ENCODE assay signal across 30 mouse cellular contexts in the genomic region with DNA sequence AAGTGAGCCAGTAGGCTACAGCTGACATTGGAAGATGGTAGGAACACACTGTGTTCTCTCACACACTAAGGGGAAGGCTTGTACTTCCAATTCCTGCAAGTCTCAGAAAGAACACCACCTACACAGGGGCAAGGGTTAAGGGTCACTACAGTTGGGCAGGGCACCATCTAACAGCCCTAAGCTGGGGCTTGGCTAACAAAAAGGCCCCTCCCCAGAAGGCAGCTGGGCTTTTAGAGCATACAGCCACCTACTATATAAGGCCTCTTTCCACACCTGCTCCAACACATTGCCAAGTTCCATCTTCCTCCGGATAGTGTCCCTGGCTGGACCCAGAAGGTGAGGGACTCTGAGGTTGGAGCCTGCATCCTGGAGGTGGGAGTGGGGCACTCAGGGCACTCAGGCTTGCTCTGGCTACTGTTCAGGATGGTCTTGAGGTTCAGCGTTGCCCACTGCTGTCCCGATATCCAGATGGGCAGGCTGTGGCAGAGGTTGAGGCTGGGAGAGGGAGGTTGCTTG. TPM values are rescaled to one million over a fixed set of nuclear protein-coding genes. Genes with fewer than 3 reads are reported as not detected.
A peak's percentile ranks its signal among the peaks of the same experiment; 100 is the strongest.
DNase-seq lines count a peak whose midpoint lies in the region; ATAC-seq and TF ChIP-seq lines count a peak whose summit lies in the region.
"Had no signal": no experiment of that assay in that cellular context is flagged by ENCODE, and none has a peak within 500 bp of the region (broad histone marks: within the 10 kb centered on the region; RNA-seq: fewer than 3 reads in every experiment).

A gene (plus strand): TSS at position 281 of the 516 bp plus-strand sequence.

- no peaks in the 10 kb centered on the region; the same call in 1 of the 2 replicates for H3K4me1 ChIP-seq in liver, embryonic 16.5 days (ENCODE audit: control insufficient read depth, low read depth, low read length)
- no peaks in the 10 kb centered on the region for H3K4me1 ChIP-seq in liver, postnatal 0 days (ENCODE audit: insufficient read depth)
- H3K4me1 ChIP-seq in intestine, embryonic 15.5 days (replicated peaks) = 0 out of 2 replicates have a peak, but pooled peaks cover 4% of the 10 kb centered on the region
- H3K4me1 ChIP-seq in small intestine, adult 2 months (ENCODE audit: control insufficient read depth, insufficient read depth, insufficient read length, low read length) = peaks cover 20% of the 10 kb centered on the region
- no peaks in the 10 kb centered on the region for H3K4me1 ChIP-seq in lung, postnatal 0 days (ENCODE audit: insufficient read depth, low read depth, low read length)
- H3K4me1 ChIP-seq: embryonic facial prominence, embryonic 12.5 days; forebrain, embryonic 13.5 days; hindbrain, embryonic 12.5 days; limb, embryonic 13.5 days; midbrain, embryonic 15.5 days; neural tube, embryonic 12.5 days had no signal

- WGBS in liver, embryonic 16.5 days (ENCODE audit: insufficient replicate concordance) = 65% methylated on average over 3 of the region's 3 CpGs
- 79% methylated on average over 3 of the region's 3 CpGs for WGBS in liver, postnatal 0 days (ENCODE audit: insufficient replicate concordance)
- 71% methylated on average over 3 of the region's 3 CpGs for WGBS in intestine, embryonic 15.5 days
- WGBS in small intestine, adult 2 months = 29% methylated on average over 3 of the region's 3 CpGs
- WGBS in lung, postnatal 0 days = 89% methylated on average over 3 of the region's 3 CpGs

- no peak for TF ChIP-seq EP300 in liver, postnatal 0 days (IDR thresholded peaks at IDR 0.05; ENCODE audit: low read depth)
- TF ChIP-seq EP300 in lung, postnatal 0 days (IDR thresholded peaks at IDR 0.05) = no peak

- no peak for DNase-seq in liver, postnatal 0 days
- DNase-seq in adrenal gland, postnatal 4 days (ENCODE audit: low spot score in 2 of 2) = no peak
- DNase-seq in lung, postnatal 0 days (ENCODE audit: low spot score) = no peak
- no peak for DNase-seq in kidney, adult 8-10 months
- DNase-seq: adrenal gland, adult 2 months; B cell, adult 2 months; cerebellum, adult 2 months; cerebellum, postnatal 25 days; gastrocnemius, postnatal 14 days; heart, adult 2 months; kidney, adult 9 months; kidney, postnatal 14 days; lung, embryonic 14.5 days had no signal

- no peak within 1 kb of the TSS for H3K4me2 ChIP-seq in liver, embryonic 16.5 days (ENCODE audit: low read depth, low read length)
- no peak within 1 kb of the TSS for H3K4me2 ChIP-seq in liver, postnatal 0 days (ENCODE audit: low read depth, low read length)
- peak within 1 kb of the TSS; percentile 48 for H3K4me2 ChIP-seq in intestine, embryonic 15.5 days (replicated peaks)
- H3K4me2 ChIP-seq in lung, postnatal 0 days (replicated peaks; ENCODE audit: low read depth, low read length) = no peak within 1 kb of the TSS
- H3K4me2 ChIP-seq: embryonic facial prominence, embryonic 12.5 days; forebrain, embryonic 13.5 days; hindbrain, embryonic 12.5 days; limb, embryonic 13.5 days; liver, embryonic 12.5 days; lung, embryonic 14.5 days; midbrain, embryonic 15.5 days; neural tube, embryonic 12.5 days had no signal

- no peaks in the 10 kb centered on the region for H3K36me3 ChIP-seq in liver, embryonic 16.5 days (ENCODE audit: control insufficient read depth, insufficient read depth)
- H3K36me3 ChIP-seq in liver, postnatal 0 days (replicated peaks; ENCODE audit: insufficient read depth, low read length) = no peaks in the 10 kb centered on the region
- H3K36me3 ChIP-seq in intestine, embryonic 15.5 days = no peaks in the 10 kb centered on the region
- H3K36me3 ChIP-seq in small intestine, adult 2 months (ENCODE audit: control insufficient read depth, insufficient read depth, low read length) = peaks cover 26% of the 10 kb centered on the region
- H3K36me3 ChIP-seq in lung, postnatal 0 days (ENCODE audit: insufficient read depth, low read length) = no peaks in the 10 kb centered on the region
- H3K36me3 ChIP-seq: embryonic facial prominence, embryonic 12.5 days; G1E; hindbrain, embryonic 12.5 days; limb, embryonic 13.5 days; liver, embryonic 12.5 days; midbrain, embryonic 15.5 days; neural tube, embryonic 12.5 days had no signal

- no peak for TF ChIP-seq CTCF in liver, postnatal 0 days (IDR thresholded peaks at IDR 0.05; ENCODE audit: low read depth)
- no peak for TF ChIP-seq CTCF in small intestine, adult 2 months (IDR thresholded peaks at IDR 0.05; ENCODE audit: extremely low read depth, insufficient read length, insufficient replicate concordance, low read depth, low read length)
- TF ChIP-seq CTCF in lung, postnatal 0 days (IDR thresholded peaks at IDR 0.05) = no peak

- H3K9me3 ChIP-seq in liver, embryonic 16.5 days (replicated peaks; ENCODE audit: control insufficient read depth, low read length) = no peaks in the 10 kb centered on the region
- H3K9me3 ChIP-seq in liver, postnatal 0 days (ENCODE audit: low read length) = no peaks in the 10 kb centered on the region
- no peaks in the 10 kb centered on the region for H3K9me3 ChIP-seq in intestine, embryonic 15.5 days
- no peaks in the 10 kb centered on the region for H3K9me3 ChIP-seq in lung, postnatal 0 days (ENCODE audit: low read length)
- H3K9me3 ChIP-seq: embryonic facial prominence, embryonic 12.5 days; forebrain, embryonic 13.5 days; G1E; hindbrain, embryonic 12.5 days; limb, embryonic 13.5 days; liver, embryonic 12.5 days; midbrain, embryonic 15.5 days; neural tube, embryonic 12.5 days had no signal

- no peak within 1 kb of the TSS for H3K9ac ChIP-seq in liver, embryonic 16.5 days (ENCODE audit: low read depth, low read length)
- H3K9ac ChIP-seq in liver, postnatal 0 days (replicated peaks) = no peak within 1 kb of the TSS
- peak within 1 kb of the TSS; percentile 22 for H3K9ac ChIP-seq in intestine, embryonic 15.5 days
- H3K9ac ChIP-seq in lung, postnatal 0 days (replicated peaks; ENCODE audit: low read depth) = no peak within 1 kb of the TSS
- H3K9ac ChIP-seq: embryonic facial prominence, embryonic 12.5 days; forebrain, embryonic 13.5 days; hindbrain, embryonic 12.5 days; limb, embryonic 13.5 days; liver, embryonic 12.5 days; lung, embryonic 14.5 days; midbrain, embryonic 15.5 days; neural tube, embryonic 12.5 days had no signal

- no peak within 1 kb of the TSS for H3K27ac ChIP-seq in liver, embryonic 16.5 days (ENCODE audit: low read length)
- no peak within 1 kb of the TSS for H3K27ac ChIP-seq in liver, postnatal 0 days (ENCODE audit: low read depth)
- peak within 1 kb of the TSS; percentile 51 for H3K27ac ChIP-seq in intestine, embryonic 15.5 days
- peak within 1 kb of the TSS; percentile 81 for H3K27ac ChIP-seq in small intestine, adult 2 months (ENCODE audit: insufficient read depth, low read depth, low read length)
- no peak within 1 kb of the TSS for H3K27ac ChIP-seq in lung, postnatal 0 days (ENCODE audit: low read length)
- H3K27ac ChIP-seq: embryonic facial prominence, embryonic 12.5 days; forebrain, embryonic 13.5 days; heart, adult 2 months; hindbrain, embryonic 12.5 days; limb, embryonic 13.5 days; liver, embryonic 12.5 days; macrophage; midbrain, embryonic 15.5 days; neural tube, embryonic 12.5 days had no signal

- no peak for ATAC-seq in liver, embryonic 16.5 days (ENCODE audit: low read depth)
- no peak for ATAC-seq in liver, postnatal 0 days
- ATAC-seq in intestine, embryonic 15.5 days = peak; percentile 76
- no peak for ATAC-seq in lung, postnatal 0 days
- ATAC-seq: forebrain, embryonic 13.5 days; liver, embryonic 12.5 days; midbrain, embryonic 15.5 days; Patski had no signal

- H3K27me3 ChIP-seq in liver, embryonic 16.5 days (ENCODE audit: control insufficient read depth, insufficient read depth, low read depth, low read length) = no peaks in the 10 kb centered on the region
- H3K27me3 ChIP-seq in liver, postnatal 0 days (ENCODE audit: insufficient read depth, low read length) = no peaks in the 10 kb centered on the region
- no peaks in the 10 kb centered on the region for H3K27me3 ChIP-seq in intestine, embryonic 15.5 days (replicated peaks)
- no peaks in the 10 kb centered on the region for H3K27me3 ChIP-seq in small intestine, adult 2 months (ENCODE audit: control insufficient read depth, insufficient read depth, low read length)
- H3K27me3 ChIP-seq in lung, postnatal 0 days (replicated peaks; ENCODE audit: insufficient read depth, low read length) = no peaks in the 10 kb centered on the region
- H3K27me3 ChIP-seq: embryonic facial prominence, embryonic 12.5 days; forebrain, embryonic 13.5 days; hindbrain, embryonic 12.5 days; limb, embryonic 13.5 days; midbrain, embryonic 15.5 days; neural tube, embryonic 12.5 days; Patski had no signal

- TF ChIP-seq POLR2A in small intestine, adult 2 months (IDR thresholded peaks at IDR 0.05; ENCODE audit: low read depth, low read length) = peak; percentile 90

- no peak within 1 kb of the TSS for H3K4me3 ChIP-seq in liver, embryonic 16.5 days (ENCODE audit: low read depth, low read length)
- H3K4me3 ChIP-seq in liver, postnatal 0 days (ENCODE audit: low read depth, low read length) = no peak within 1 kb of the TSS
- H3K4me3 ChIP-seq in intestine, embryonic 15.5 days (replicated peaks) = peak within 1 kb of the TSS; percentile 35
- H3K4me3 ChIP-seq in small intestine, adult 2 months (ENCODE audit: low read depth, low read length) = peak within 1 kb of the TSS; percentile 78
- H3K4me3 ChIP-seq in lung, postnatal 0 days (ENCODE audit: low read depth, low read length) = no peak within 1 kb of the TSS
- H3K4me3 ChIP-seq: embryonic facial prominence, embryonic 12.5 days; forebrain, embryonic 13.5 days; heart, adult 2 months; hindbrain, embryonic 12.5 days; limb, embryonic 13.5 days; liver, embryonic 12.5 days; midbrain, embryonic 15.5 days; neural tube, embryonic 12.5 days had no signal

RNA-seq across cellular contexts. Expression of the gene that starts here (rescaled TPM):
- polyA plus RNA-seq in liver, embryonic 16.5 days (2015; fragmentation: Nextera tagmentation; extraction: Ambion mirVana) = 0.16 and 12.0 TPM in 2 replicates
- polyA plus RNA-seq in liver, postnatal 0 days (2015; fragmentation: Nextera tagmentation; extraction: Ambion mirVana) = not detected in 2 replicates
- polyA plus RNA-seq in intestine, embryonic 15.5 days (2015; fragmentation: Nextera tagmentation; extraction: Ambion mirVana) = 874 and 977 TPM in 2 replicates
- 1,520 and 2,382 TPM in 2 replicates for polyA plus RNA-seq in small intestine, adult 2 months (2012; rRNA removed)
- total RNA-seq in adrenal gland, postnatal 4 days (2021) = not detected
- not detected in 2 replicates for polyA plus RNA-seq in lung, postnatal 0 days (2015; fragmentation: Nextera tagmentation; extraction: Ambion mirVana)
- total RNA-seq: adrenal gland, adult 2 months; CH12.LX; gastrocnemius, postnatal 14 days; heart, adult 2 months; layer of hippocampus, postnatal 10 days; left cerebral cortex, postnatal 25 days had no signal
- polyA plus RNA-seq: embryonic facial prominence, embryonic 12.5 days; heart, embryonic 14.5 days; hindbrain, embryonic 12.5 days; limb, embryonic 13.5 days; lung, embryonic 14.5 days; macrophage; neural tube, embryonic 12.5 days; Patski had no signal

Comparison
In these comparisons a context has a peak if more than half of its experiments do, and no peak if none do; other contexts are left out.
1. RNA of the gene that starts here (polyA plus RNA-seq): 1,520 to 2,382 TPM in small intestine, adult 2 months and 874 to 977 TPM in intestine, embryonic 15.5 days; 0.16 to 12.0 TPM in liver, embryonic 16.5 days, not detected in liver, postnatal 0 days and not detected in lung, postnatal 0 days; every median in the first group is over 10 times any median in the second.
2. H3K27ac ChIP-seq: peak in intestine, embryonic 15.5 days (single experiment) and small intestine, adult 2 months (single experiment); none in liver, embryonic 16.5 days (single experiment), liver, postnatal 0 days (single experiment) and lung, postnatal 0 days (single experiment).
3. H3K4me3 ChIP-seq: peak in intestine, embryonic 15.5 days (single experiment) and small intestine, adult 2 months (single experiment); none in liver, embryonic 16.5 days (single experiment), liver, postnatal 0 days (single experiment) and lung, postnatal 0 days (single experiment).